Mouse (Mus musculus): ENCODE results near the gene Cyp4f17. TPM values are rescaled to one million over a fixed set of nuclear protein-coding genes. Genes with fewer than 3 reads are reported as not detected.
A peak's percentile ranks its signal among the peaks of the same experiment; 100 is the strongest.

Gene Cyp4f17
- 7.6 and 8.9 TPM in 2 replicates for polyA plus RNA-seq (2016; fragmentation: Nextera tagmentation; extraction: Ambion mirVana)

DNA sequence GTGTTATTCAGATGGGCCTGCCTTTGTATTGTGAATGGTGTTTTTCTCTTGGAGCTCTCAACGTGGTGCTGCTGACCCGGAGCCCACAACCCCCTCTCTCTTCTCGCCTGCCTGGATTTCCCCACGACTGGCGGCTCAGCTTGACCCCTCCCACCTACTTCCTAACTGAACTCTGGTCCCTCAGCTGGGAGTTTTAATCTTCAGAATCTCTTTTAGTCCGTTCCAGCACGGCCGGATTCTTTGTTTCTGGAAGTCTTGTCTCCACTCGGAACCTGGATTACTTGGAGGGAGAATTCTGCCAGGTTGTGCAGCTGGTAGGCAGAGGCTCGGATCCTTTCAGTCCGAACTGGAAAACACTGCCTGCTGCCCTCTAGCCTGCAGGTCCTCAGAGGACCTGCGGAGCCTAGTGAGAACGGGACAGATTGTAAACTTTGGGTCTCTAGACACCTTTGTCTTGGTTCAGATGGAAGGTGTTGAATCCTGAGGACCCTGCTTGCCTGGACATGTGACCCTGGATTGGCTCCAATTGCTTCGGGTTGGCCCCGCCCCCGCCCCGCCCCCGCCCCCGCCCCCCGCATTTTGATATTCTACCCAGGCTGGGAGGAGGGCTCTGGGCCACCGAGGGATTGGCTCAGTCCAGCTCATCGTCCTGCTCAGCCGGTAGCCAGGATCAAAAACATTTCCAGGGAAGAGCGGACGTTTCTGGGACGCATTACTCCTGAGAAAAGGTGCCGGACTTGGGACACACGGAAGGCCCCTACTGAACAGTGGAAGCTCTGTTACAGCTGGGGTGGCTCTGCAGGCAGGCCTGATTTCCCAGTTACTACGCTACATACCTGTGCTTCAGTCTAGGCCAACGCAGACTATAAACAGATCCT is at the start of gene Cyp4f17:
Gene Cyp4f17 (plus strand): TSS at position 200 of the 878 bp plus-strand sequence.
- H3K9me3 ChIP-seq = no peaks in the 10 kb centered on the region
- H3K4me1 ChIP-seq = peaks cover 22% of the 10 kb centered on the region
- H3K36me3 ChIP-seq (replicated peaks) = peaks cover 12% of the 10 kb centered on the region; the same call in 1 of the 2 replicates
- 1% methylated on average over 30 of the region's 30 CpGs for WGBS
- peak; percentile 93 for DNase-seq (ENCODE audit: low spot score)
- peak within 1 kb of the TSS; percentile 62 for H3K4me3 ChIP-seq
- H3K27ac ChIP-seq (replicated peaks) = peak within 1 kb of the TSS; percentile 89
- no peaks in the 10 kb centered on the region for H3K27me3 ChIP-seq (replicated peaks; ENCODE audit: low read depth, poor library complexity, severe bottlenecking)

DNA sequence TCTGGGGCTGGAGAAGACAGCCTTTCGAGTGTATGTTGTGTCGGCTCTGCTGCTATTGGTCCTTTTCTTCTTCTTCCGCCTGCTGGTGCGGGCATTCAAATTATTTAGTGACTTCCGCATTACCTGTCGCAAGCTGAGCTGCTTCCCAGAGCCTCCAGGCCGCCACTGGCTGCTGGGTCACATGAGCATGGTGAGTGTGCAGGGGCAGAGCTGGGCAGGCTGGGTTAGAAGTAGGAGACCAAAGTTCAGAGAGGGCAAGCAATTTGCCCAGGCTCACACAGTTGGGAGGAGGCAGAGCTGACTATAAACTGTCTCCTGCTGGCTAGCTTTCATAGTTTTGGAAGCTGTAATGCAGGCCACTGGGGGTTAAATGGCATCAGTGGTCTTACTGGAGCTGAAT is 37.4 kb upstream of the Cyp4f17 start:
- Histone ChIP-seq H3K9me3 (no peaks in the 10 kb centered on the region), H3K27ac (replicated peaks) (no peak overlapping the region), H3K4me3 (no peak overlapping the region), H3K4me1 (no peaks in the 10 kb centered on the region), H3K36me3 (replicated peaks) (no peaks in the 10 kb centered on the region), H3K27me3 (replicated peaks; ENCODE audit: low read depth, poor library complexity, severe bottlenecking) (no peaks in the 10 kb centered on the region)
- WGBS = 56% methylated on average over 7 of the region's 7 CpGs
- no peak for DNase-seq (ENCODE audit: low spot score)

GRCm38 (mm10) chr17:32470795-32471194 is 35.1 kb upstream of the Cyp4f17 start:
- H3K27ac ChIP-seq (replicated peaks) = no peak overlapping the region
- no peaks in the 10 kb centered on the region for H3K4me1 ChIP-seq
- 85% methylated on average over 4 of the region's 4 CpGs for WGBS
- no peak overlapping the region for H3K4me3 ChIP-seq
- H3K36me3 ChIP-seq (replicated peaks) = no peaks in the 10 kb centered on the region
- H3K27me3 ChIP-seq (replicated peaks; ENCODE audit: low read depth, poor library complexity, severe bottlenecking) = no peaks in the 10 kb centered on the region
- no peak for DNase-seq (ENCODE audit: low spot score)
- no peaks in the 10 kb centered on the region for H3K9me3 ChIP-seq

DNA sequence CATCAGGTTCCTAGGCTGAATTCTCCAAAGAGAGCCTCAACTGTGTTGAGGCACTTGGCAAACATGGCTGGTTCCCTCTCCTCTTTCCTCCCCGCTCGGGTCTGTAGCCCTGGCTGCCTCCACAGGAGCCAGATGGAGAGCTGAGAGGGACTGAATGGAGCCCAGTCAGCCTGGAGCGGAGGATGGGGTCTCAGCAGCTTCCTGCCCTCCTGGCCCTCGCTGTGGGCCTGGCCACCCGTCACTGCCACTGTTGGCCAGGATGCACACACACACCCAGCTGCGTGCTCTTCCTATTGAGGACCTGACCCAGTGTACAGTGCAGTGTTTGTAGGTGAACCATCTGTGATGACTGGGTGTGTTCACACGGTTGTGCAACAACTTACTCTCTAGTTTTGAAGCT is 33.7 kb upstream of the Cyp4f17 start:
- DNase-seq (ENCODE audit: low spot score) = no peak
- Histone ChIP-seq H3K27ac (replicated peaks) (no peak overlapping the region), H3K27me3 (replicated peaks; ENCODE audit: low read depth, poor library complexity, severe bottlenecking) (no peaks in the 10 kb centered on the region), H3K9me3 (no peaks in the 10 kb centered on the region), H3K4me1 (no peaks in the 10 kb centered on the region), H3K36me3 (replicated peaks) (no peaks in the 10 kb centered on the region), H3K4me3 (no peak overlapping the region)
- 65% methylated on average over 7 of the region's 7 CpGs for WGBS

DNA sequence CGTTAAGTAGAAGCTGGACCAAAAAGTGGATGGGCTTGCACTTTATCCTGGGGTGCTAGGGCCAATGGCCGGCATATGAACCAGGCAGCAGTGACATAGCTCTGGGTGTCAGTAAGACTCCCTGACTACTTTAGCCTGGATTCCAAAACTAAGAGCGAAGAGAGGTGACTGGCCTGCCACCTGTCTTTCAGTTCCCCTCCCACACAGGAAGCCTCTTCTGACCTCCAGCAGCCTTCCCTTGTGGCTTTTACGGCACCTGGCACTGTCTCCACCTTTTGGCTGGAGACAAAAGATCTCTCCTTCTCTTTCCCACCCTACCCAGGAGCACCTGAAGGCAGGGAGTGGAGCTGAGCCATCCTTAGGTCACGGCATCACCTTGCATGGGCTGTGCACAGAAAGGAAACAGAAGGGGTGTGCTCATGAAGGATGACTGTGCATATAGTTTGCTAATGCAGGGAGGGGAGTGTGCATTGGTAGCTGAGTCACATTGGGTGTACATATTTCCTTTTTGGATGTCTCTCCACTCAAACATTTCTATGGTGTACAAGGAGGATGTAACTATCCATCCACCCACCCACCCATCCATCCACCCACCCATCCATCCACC is 30.8 kb upstream of the Cyp4f17 start:
- Histone ChIP-seq H3K4me3 (no peak overlapping the region), H3K36me3 (replicated peaks) (no peaks in the 10 kb centered on the region), H3K4me1 (no peaks in the 10 kb centered on the region), H3K27ac (replicated peaks) (no peak overlapping the region), H3K9me3 (no peaks in the 10 kb centered on the region), H3K27me3 (replicated peaks; ENCODE audit: low read depth, poor library complexity, severe bottlenecking) (no peaks in the 10 kb centered on the region)
- no peak for DNase-seq (ENCODE audit: low spot score)
- WGBS = 87% methylated on average over 5 of the region's 5 CpGs

GRCm38 (mm10) chr17:32477204-32477603 is 28.6 kb upstream of the Cyp4f17 start:
- H3K27ac ChIP-seq (replicated peaks) = no peak overlapping the region
- H3K4me1 ChIP-seq = no peaks in the 10 kb centered on the region
- no peaks in the 10 kb centered on the region for H3K36me3 ChIP-seq (replicated peaks)
- WGBS = 100% methylated on average over 1 of the region's 1 CpGs
- no peaks in the 10 kb centered on the region for H3K9me3 ChIP-seq
- DNase-seq (ENCODE audit: low spot score) = no peak
- no peak overlapping the region for H3K4me3 ChIP-seq
- H3K27me3 ChIP-seq (replicated peaks; ENCODE audit: low read depth, poor library complexity, severe bottlenecking) = peaks cover 19% of the 10 kb centered on the region

DNA sequence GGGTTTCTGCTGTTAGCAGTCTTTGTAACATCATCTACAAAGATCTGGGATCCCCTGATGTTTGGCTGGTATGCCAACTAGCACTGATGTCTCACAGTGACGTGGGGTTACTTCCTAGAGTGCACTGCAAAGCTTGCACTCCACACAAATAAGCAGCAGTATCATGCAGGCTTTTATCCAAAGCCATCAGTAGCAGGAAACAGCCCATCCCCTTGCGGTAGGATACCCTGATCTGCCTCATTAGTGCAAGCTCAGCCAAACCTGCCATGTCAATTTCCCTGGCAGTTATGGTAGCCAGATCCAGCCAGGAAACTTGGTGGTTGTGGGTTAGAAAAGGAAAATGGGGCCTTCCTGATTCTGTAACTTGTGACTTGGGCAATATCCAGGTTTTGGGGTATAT is 27.1 kb upstream of the Cyp4f17 start:
- peaks cover 32% of the 10 kb centered on the region for H3K27me3 ChIP-seq (replicated peaks; ENCODE audit: low read depth, poor library complexity, severe bottlenecking)
- H3K9me3 ChIP-seq = no peaks in the 10 kb centered on the region
- H3K36me3 ChIP-seq (replicated peaks) = no peaks in the 10 kb centered on the region
- no peak overlapping the region for H3K4me3 ChIP-seq
- H3K27ac ChIP-seq (replicated peaks) = no peak overlapping the region
- 68% methylated on average over 2 of the region's 2 CpGs for WGBS
- peaks cover 3% of the 10 kb centered on the region for H3K4me1 ChIP-seq
- no peak for DNase-seq (ENCODE audit: low spot score)

DNA sequence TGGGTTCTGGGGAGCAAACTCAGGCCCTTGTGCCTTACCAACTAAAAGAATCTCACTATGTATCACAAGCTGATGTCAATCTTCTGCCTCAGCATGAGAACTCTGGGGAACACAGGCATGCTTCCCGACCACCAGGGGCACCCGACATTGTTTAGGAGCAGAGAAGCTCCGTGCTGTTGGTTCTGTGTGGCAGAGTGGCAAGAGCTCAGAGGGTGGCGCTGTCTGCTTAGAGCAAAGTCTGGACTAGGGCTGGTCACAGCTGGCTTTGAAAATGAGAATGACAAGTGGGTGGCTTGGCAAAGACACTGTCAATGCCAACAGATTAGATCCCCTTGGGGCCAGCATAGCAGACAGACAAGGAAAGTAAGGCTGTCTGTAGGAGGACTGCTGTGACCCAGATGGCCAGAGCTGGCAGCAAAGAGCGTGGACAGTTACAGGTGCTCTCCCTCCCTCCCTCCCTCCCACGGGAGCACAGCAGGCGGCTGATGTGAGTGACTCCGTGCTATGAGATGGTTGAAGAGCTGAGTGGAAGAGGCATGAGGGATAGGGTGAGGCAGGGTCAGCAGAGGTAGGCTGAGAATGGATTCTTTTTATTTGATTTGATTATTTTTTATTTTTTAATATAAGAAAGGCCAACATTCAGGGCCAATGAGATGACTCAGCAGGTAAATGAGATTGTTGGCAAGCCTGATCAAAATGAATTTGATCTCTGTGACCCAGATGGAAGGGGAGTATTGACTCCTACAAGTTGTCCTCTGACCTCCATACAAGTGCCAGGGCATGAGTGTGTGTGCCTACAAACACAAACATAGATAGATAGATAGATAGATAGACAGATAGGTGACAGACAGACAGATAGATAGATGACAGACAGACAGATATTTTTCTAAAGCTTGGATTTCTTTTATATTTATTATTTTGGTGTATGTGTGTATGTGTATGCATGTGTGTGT is 26.0 kb upstream of the Cyp4f17 start:
- H3K27me3 ChIP-seq (replicated peaks; ENCODE audit: low read depth, poor library complexity, severe bottlenecking) = peaks cover 42% of the 10 kb centered on the region
- no peak overlapping the region for H3K27ac ChIP-seq (replicated peaks)
- H3K9me3 ChIP-seq = no peaks in the 10 kb centered on the region
- H3K4me3 ChIP-seq = no peak overlapping the region
- peak; percentile 20 for DNase-seq (ENCODE audit: low spot score)
- 15% methylated on average over 8 of the region's 8 CpGs for WGBS
- H3K36me3 ChIP-seq (replicated peaks) = no peaks in the 10 kb centered on the region
- H3K4me1 ChIP-seq = peaks cover 3% of the 10 kb centered on the region

- WGBS = 80% methylated on average over 14 of the region's 14 CpGs
- H3K36me3 ChIP-seq (replicated peaks) = no peaks in the 10 kb centered on the region
- no peak for DNase-seq (ENCODE audit: low spot score)
These were observed 24.1 kb upstream of the Cyp4f17 start for GRCm38 (mm10) chr17:32481766-32482165.

GRCm38 (mm10) chr17:32483200-32483599 is 22.6 kb upstream of the Cyp4f17 start:
- peaks cover 42% of the 10 kb centered on the region for H3K27me3 ChIP-seq (replicated peaks; ENCODE audit: low read depth, poor library complexity, severe bottlenecking)

More at GRCm38 (mm10) chr17:32481766-32482165, 24.1 kb upstream of the Cyp4f17 start:
- no peak overlapping the region for H3K4me3 ChIP-seq
- H3K27me3 ChIP-seq (replicated peaks; ENCODE audit: low read depth, poor library complexity, severe bottlenecking) = peaks cover 42% of the 10 kb centered on the region
- peaks cover 3% of the 10 kb centered on the region for H3K4me1 ChIP-seq
- H3K27ac ChIP-seq (replicated peaks) = no peak overlapping the region
- no peaks in the 10 kb centered on the region for H3K9me3 ChIP-seq

DNA sequence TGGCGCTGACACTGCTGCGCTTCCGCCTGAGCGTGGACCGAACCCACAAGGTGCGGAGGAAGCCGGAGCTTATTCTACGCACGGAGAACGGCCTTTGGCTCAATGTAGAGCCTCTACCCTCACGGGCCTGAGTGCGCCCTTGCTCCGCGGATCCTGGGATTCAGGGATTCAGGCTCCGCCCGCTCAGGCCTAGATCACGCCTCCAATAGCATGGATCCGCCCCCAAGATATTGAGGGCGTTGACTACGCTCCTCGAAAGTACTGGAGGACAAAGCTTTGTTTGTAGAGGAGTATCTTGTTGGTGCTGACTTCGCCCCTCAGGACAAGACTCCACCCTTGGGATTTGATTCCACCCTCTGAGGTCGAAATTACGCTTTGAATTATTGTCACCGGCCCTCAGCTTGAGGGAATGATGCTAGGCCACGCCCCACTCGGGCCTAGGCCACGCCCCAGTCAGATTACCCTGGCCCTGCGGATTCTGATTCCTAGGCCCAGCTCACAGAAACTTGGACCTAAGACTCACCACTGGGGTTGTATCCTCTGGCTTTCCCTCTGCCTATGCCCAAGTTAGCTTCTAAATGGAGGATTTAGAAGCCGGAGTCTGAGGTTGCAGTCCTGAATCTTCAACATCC is 13.4 kb upstream of the Cyp4f17 start:
- WGBS = 5% methylated on average over 30 of the region's 30 CpGs
- Histone ChIP-seq H3K4me1 (peaks cover 6% of the 10 kb centered on the region), H3K9me3 (peaks cover 13% of the 10 kb centered on the region; the same call in 1 of the 2 replicates), H3K4me3 (peak overlapping the region; percentile 54), H3K27ac (replicated peaks) (no peak overlapping the region; the same call in none of the 2 replicates), H3K36me3 (replicated peaks) (no peaks in the 10 kb centered on the region), H3K27me3 (replicated peaks; ENCODE audit: low read depth, poor library complexity, severe bottlenecking) (peaks cover 36% of the 10 kb centered on the region)
- DNase-seq (ENCODE audit: low spot score) = peak; percentile 59

More at GRCm38 (mm10) chr17:32483200-32483599, 22.6 kb upstream of the Cyp4f17 start:
- no peak overlapping the region for H3K27ac ChIP-seq (replicated peaks)
- peak; percentile 77 for DNase-seq (ENCODE audit: low spot score)
- no peaks in the 10 kb centered on the region for H3K9me3 ChIP-seq
- H3K36me3 ChIP-seq (replicated peaks) = no peaks in the 10 kb centered on the region
- H3K4me3 ChIP-seq = peak overlapping the region; percentile 42
- peaks cover 3% of the 10 kb centered on the region for H3K4me1 ChIP-seq
- WGBS = 24% methylated on average over 18 of the region's 18 CpGs

All from embryonic facial prominence, embryonic 10.5 days (tissue).